Mouse (Mus musculus) lung, postnatal 0 days (tissue): ENCODE measurements at regions not wholly inside any gene's neighbourhood (a gene's known extent, or its start where the extent isn't known, plus 50 kb on each side); places are given as distances from the start of the nearest gene placed in this dataset.

Experiments
- CTCF ChIP-seq: IDR thresholded peaks from 2 replicates; pipeline ENCODE4 v1.5.1; 2016; ENCODE audit warnings: antibody characterized with exemption, mild to moderate bottlenecking
- EP300 ChIP-seq: IDR thresholded peaks from 2 replicates; pipeline ENCODE4 v1.6.1; 2016; ENCODE audit warnings: antibody characterized with exemption, mild to moderate bottlenecking, control low read depth

GRCm38 (mm10) chr12:12486656-12487356, 224.9 kb downstream of the Fam49a start:
- TF ChIP-seq CTCF (no peak), EP300 (no peak)
